Mouse (Mus musculus) adrenal gland, adult (tissue): ENCODE measurements around the gene Gm20388.

Experiments
- DNase-seq, 2 experiments: peaks; one replicate each; pipeline ENCODE4 v3.0.0; 2022 to 2023; ENCODE audit warnings: low spot score in 1 of 2; ENCODE audit not compliant: inconsistent age in 2 of 2

Gm20388 gene

DNA sequence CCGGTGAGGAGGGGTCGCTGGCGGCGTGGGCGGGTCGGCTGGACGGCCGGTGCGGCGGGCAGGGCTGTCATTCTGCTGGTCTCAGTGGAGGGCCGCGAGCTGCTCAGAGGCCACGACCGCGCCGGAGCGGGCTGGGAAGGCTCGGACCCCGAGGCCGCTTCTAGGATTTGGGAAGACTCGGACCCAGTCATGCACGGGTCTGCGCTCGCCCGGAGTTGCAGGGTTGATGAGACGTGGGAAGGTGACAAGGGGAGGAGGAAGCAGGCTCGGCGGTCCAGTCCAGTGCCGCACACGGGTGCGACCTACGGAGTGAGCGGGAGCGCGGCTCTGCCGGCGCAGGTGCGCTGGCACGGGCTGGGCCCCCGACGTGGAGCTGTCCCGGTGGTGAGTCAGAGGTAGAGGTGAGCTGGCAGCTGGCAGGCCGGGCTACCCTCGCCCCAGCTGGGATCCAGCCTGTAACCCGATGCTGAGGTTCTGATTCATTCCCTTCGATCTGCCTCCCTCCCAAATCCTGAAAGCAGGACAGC, 203.7 kb downstream of the Gm20388 start:
- DNase-seq: peak; percentile 80 to 87

- DNase-seq: peak in 1 of 2 experiments; percentile 47
Observed at GRCm38 (mm10) chr8:120116600-120116999, 206.0 kb downstream of the Gm20388 start.

DNA sequence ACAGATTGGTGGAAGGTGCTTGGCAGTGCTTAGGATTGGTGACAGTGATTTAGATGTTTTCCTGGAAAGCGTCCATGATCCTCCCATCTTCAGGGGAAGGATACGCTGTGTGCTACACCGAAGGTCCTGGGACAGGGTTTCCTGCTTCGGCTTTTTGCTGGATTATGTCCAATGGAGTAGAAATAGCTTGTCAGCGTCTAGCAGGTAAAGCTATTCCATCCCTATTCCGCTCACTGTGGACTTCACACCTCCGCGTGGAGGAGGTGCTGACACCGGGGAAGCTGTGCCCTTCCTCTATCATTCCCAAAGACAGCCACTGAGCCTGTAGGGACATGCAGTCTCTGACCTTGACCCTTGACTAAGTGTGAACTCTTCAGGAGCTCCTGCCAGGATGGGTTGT, 207.5 kb downstream of the Gm20388 start:
- DNase-seq: peak; percentile 80 to 93

DNA sequence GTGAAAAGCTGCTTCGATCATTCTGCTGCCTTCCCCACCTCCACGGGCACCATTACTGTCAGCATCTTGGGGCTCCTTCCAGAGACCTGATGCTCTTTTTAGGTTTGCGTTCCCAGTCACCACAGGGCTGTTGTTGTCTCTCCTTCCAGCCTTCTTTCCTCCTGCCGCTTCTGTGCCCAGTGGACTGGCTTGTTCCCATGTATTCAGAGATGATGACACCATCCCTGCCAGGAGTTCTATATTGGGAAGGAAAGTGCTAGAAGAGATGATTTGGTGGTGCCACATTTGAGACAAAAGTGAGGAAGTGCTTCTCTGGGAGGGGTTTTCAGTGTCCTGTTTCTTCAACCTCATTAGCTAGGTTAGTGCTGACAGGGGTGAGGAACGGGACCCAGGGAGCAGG, 208.2 kb downstream of the Gm20388 start:
- peak in 1 of 2 experiments; percentile 57 for DNase-seq

GRCm38 (mm10) chr8:120119429-120119828, 208.8 kb downstream of the Gm20388 start:
- DNase-seq: peak in 1 of 2 experiments; percentile 52

GRCm38 (mm10) chr8:120119931-120120330, 209.3 kb downstream of the Gm20388 start:
- DNase-seq: no peak

DNA sequence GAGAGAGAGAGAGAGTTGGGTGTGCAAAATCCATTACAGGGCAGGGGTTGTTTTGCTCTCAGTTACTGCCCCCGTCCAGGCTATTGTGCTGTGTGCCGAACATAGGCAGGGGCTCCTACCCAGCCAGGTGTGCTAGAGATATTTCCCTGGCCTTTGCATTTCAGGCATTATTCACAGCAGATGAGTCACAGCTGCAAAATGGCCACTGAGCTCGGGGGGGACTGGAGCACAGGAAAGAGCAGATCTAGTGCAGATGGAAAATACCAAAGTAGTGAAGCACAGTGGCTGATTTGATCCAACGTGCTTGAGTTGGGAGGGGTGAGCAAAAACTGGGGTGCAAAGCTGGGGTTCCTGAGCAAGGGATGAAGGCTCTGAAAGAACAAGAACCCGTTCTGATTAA, 210.3 kb downstream of the Gm20388 start:
- DNase-seq: peak; percentile 77 to 88

DNA sequence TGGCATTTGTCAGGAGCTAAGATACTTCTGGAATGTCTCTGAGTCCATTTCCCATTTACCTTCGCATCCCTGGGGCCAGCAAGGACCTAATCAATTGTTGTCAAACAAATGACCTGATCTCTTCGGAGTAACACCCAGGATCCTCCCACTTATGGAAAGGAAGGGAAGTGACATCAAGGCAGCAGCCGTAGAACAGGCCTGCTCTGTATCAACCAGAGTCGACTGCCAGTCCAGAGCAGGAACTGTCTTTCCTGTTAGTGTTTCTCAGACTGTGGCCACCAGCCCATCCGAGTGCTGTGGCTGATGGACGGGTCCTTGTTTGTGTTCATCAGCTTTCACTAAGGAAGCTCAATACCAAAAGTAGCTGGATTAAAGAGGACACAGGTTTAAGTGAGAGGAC, 213.6 kb downstream of the Gm20388 start:
- DNase-seq: no peak

DNA sequence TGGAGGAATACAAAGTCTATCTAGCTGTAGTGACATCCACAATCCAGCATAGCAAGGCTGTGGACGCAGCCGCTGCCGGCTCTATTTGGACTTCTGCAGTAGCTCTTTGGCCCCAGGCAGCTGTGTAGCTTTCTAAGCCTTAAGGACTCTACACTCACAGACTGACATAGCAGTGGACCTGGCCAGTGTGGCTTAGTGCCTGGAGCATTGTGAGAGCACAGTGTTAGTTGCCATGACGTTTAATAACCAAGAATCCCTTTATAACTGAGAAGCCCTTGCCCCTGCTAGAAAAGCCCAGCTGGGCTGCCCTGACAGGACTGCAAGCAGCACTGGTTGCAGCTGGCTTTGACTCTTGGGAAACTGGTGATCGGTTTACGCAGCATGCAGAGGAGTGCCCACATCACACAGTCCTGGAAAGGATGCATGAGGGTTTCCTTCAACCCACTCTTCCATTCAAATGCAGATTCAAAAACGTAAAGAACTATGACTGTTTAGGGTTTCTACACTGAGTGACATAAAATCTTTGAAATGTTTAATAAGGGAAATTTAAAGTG, 214.3 kb downstream of the Gm20388 start:
- no peak for DNase-seq

DNA sequence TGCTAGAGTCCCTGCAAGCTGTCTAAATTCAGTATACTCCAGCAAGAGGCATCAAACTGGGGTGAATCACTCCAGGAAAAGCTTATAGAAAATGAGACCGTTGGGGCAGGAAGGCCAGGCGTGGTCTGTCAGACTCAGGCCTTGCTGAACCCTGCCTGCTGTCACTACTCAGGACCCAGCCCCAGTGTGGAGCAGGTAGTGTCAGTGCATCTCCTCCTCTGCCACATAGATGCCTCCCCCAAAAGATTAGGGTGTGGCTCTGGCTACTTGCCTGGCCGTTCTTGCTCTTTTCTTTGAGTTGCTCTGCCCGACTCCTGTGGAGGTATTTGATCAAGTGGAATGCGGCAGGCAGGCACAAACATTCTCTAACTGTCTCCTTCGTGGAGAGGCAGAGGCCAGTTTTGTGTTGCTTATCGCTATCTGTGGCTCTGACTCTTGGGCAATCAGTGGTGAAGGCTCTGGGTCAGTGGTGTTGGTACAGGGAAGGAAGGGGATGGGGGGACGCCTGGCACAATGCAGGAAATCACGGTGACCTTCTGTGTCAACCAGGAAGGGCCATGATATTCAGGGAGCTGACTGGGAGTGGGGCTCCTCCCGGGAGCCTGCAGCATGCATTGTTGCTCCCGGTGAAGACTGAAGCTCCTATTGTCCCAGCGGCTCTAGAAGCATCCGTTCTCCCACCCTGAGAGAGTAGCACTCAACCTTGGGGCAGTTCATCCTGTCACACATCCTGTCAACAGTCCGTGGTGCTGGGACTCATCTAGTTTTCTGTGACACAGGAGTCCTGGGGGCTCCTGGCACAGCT, 215.9 kb downstream of the Gm20388 start:
- peak; percentile 55 to 87 for DNase-seq

GRCm38 (mm10) chr8:120129547-120129946, 218.9 kb downstream of the Gm20388 start:
- DNase-seq: peak; percentile 58 to 69

- no peak for DNase-seq
Observed at GRCm38 (mm10) chr8:120131158-120131557, 220.5 kb downstream of the Gm20388 start.

- DNase-seq: peak; percentile 56 to 71
Observed at GRCm38 (mm10) chr8:120133169-120133568, 222.5 kb downstream of the Gm20388 start.

- DNase-seq: no peak
Observed at GRCm38 (mm10) chr8:120135687-120136086, 225.0 kb downstream of the Gm20388 start.

DNA sequence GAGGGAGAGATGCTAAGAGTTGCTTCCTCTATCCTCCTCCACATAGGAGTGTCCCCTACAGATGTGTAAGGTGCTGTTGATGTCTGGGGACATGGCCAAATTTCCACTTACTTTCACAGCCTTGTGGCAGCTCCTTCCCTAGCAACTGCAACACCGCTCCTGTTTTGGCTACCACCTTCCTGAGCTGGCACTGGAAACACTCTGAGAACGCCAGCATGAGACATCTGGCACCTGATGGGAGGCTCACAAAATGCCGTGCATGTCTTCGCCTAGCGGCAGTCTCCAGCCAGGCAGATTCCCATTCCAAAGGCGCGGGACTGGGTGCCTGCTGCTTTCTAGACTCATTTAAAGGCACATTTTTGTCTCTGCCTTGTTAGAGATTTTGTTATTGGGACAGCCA, 226.0 kb downstream of the Gm20388 start:
- no peak for DNase-seq

GRCm38 (mm10) chr8:120138958-120139357, 228.3 kb downstream of the Gm20388 start:
- no peak for DNase-seq

DNA sequence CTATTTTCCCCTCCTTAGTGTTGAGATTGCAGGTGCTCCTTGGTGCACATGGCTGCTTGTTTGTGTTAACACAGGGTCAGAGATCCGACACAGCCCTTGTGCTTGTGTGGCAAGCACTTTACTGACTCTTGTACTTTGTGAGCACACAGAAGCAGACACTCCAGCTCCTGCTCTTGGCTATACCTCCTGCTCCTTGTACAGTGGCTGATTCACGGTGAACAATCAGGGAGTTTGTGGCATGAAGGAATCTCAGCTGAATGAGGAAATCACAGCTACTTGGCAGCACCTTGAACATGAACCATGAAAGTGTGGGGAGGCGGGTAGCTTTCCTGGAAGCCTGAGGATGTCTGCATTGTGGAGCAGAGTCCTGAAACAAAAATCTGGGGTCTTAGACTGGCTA, 230.1 kb downstream of the Gm20388 start:
- DNase-seq: peak in 1 of 2 experiments; percentile 65

- DNase-seq: peak; percentile 84 to 91
Observed at GRCm38 (mm10) chr8:120143911-120144651, 233.4 kb downstream of the Gm20388 start.

DNA sequence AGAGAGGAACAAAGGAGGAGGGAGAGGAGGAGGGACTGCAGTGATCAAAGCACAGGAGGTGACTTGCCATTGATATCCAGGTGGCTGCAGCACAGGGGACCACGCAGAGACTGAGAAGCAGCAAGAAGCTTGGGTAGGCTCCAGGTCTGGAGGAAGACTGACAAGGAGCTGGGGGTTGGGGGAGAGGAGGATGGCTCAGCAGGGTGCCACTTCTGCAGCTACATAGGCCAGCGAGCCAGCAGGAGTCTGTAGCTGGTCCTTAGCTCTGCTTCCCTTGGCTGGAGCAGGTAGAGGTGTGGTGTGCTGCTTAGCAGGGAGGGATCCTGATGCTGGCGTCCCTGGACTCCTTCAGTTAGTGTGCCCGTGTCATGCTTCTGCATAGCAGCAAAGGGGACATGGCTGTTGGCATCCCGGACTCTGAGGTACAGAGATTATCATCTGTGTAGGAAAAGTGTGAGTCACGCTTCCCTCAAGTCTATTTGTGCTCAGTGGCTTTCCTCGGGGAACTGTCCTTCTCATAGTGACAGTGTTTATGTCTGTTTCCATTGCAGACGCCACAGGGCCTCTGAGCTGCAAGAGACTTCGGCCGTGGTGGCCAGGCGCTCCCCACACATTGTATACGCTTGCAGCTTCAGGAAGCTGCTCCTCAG, 234.1 kb downstream of the Gm20388 start:
- DNase-seq: peak; percentile 55 to 85

DNA sequence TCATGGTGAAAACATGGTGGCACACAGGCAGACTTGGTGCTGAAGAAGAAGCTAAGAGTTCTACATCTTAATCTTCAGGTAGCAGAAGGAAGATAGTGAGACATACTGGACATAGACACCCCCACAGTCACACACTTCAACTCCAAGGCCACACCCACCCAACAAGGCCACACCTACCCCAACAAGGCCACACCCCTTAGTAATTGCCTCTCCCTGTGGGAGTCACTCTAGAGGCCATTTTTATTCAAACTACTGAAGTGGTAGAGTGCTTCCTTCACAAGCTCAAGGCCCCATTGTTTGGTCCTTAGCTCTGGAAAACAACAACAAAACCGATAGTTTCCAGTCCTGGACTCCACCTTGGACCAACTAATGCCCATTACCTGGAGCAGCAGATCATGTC, 235.4 kb downstream of the Gm20388 start:
- no peak for DNase-seq

DNA sequence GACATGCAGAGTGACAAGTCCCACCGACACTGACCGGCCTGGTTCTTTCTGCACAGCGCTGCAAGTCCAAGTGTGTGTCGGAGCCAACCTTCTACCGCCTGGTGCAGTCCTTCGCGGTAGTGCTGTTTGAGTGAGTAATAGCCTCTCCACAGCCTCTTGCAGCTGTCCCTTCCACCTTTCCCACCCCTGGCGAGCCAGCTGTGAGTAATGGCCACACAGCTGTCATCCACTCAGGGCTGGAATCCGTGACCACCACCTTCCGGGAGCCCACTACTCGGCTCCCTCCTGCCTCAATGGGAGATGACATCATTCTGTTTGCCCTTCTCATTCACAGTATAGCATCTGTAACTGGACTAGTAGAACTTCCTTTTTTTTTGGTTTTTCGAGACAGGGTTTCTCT, 239.4 kb downstream of the Gm20388 start:
- DNase-seq: no peak
